Mouse (Mus musculus) central nervous system, embryonic 14 days (tissue): ENCODE results near the gene Gm10912. TPM values are rescaled to one million over a fixed set of nuclear protein-coding genes. Genes with fewer than 3 reads are reported as not detected.

Experiments
- polyA plus RNA-seq: library from polyadenylated mRNA; depleted of rRNA; stranded (reverse); fragments of >200 nt; gene quantifications from 2 replicates; pipeline ENCODE4 v1.2.3, GENCODE M21; 2012; rRNA removed

The Gm10912 gene
- polyA plus RNA-seq = 0.06 and 0.09 TPM in 2 replicates

DNA sequence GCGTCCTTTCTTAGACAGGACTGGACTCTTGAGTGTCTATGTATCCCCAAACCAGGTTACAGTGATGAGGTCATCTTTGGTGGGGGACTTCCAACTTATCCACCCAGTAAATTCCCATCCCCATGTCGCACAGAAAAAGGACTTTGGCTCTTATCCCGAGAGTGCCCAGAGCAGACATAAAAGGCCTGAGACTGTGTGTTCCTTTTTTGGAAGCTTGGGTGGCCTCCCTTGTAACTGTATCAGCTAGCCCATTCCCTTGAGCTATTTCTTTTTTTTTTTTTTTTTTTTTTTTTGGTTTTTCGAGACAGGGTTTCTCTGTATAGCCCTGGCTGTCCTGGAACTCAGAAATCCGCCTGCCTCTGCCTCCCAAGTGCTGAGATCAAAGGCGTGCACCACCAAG lies at the start of gene Gm10912:
Gene Gm10912, plus strand, starts transcription at position 301 of the 400 bp plus-strand sequence.

DNA sequence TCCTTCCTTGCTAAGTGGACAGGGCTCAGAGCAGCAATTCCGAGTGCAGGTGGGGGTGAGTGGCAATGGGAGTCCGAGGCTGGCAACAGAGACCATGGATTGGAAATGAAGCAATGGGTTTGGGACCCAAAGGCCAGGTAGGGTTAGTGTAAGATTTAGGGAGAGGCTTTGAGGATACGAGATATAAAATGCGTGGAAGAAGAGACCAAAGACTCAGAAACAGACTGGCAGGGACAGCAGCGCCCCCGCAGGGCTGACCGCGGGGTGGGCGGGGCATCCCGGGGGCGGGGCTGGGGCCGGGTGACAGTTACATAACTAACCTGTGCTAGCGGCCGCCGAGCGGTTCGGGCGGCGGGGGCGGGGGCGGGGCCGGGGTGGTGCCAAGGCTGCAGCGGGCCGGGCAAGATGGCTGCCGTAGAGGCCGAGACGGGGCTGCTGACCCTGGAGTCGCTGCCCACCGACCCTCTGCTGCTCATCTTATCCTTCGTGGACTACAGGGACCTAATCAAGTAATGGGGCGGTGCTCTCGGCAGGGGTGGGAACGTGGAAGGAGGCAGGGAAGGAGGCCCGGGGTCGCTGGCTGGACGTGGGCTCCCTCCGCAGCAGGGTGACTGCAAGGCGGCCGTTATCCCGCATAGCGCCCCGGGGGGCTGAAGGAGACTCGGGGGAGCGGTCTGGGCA lies 38.0 kb upstream of the Gm10912 start, which contains the start of gene Fbxo3:
Gene Fbxo3, plus strand, starts transcription at position 264 of the 681 bp plus-strand sequence.

DNA sequence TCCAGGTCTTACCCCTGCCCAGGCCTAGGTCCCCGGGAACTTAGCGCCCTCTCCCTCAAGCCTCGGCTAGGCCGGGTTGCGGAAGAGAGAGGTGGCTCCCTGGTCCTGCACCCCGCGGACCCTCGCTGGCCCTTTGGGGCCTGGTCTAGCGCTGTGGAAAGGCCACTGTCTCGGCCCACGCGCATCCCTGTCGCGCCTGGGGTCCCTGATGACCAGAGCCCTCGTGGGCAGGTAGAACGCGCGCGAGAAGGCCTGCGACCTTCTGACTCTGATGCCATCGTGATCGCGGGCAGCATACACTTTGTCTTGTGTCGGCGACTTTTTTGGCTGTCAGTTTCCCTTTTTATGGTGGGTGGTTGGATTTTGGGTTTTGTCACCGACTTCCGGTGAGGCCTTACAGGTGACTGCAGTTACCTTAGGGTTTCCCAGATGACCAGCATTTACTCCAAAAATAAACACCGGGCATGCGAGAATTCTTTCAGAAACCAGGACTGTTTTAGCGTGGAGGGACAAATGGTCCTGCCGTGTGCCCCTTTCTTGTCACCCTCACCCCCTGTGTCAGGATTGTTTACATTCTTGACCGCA lies 37.4 kb upstream of the Gm10912 start, which contains the start of gene 4931422A03Rik:
Gene 4931422A03Rik, minus strand, starts transcription at position 223 of the 585 bp plus-strand sequence.

DNA sequence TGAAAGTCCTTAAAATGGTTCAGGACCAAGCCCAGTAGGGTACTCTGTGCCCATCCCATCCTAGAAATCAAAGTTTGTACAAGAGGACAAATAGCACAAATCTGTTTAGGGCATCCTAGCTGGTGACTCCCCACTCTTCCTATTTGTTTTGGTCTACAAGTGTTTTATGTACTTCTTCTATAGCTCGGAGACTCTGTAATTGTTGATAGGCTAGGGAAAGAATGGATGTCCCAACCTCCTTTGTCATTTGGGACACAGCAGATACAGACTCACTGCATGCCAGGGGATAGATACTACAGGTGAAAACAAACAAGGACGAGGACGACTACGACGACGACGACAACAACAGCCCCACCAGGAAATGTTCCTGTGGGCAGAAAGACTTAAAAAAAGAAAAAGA lies 2.8 kb downstream of the Gm10912 start, which contains the start of gene Gm10799:
Gene Gm10799, minus strand, starts transcription at position 101 of the 400 bp plus-strand sequence.

DNA sequence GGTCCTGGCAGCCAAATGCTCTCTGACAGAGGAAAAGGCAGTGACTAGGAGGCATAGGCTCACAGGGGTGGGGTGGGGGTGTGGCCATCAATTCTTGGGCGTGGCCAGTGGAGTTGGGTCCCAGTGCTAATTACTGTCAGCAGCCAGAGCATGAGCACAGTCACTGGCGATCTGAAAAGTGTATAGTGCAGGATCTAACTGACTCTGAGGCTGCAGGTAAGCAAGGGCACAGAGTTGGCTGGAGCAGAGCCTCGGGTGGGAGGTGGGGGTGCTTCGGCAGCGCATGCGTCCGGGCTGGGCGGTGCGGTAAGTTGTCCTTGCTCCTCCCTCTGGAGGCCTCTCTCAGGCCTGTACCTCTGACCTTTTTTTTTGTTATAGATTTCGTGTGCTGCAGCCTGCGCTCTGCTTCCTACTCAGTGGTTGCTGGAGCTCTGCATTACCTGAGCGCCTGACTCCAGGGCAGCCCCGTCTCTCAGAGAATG lies 4.1 kb downstream of the Gm10912 start, which contains the start of gene Cd59b:
Gene Cd59b, plus strand, starts transcription at position 146 of the 482 bp plus-strand sequence.

DNA sequence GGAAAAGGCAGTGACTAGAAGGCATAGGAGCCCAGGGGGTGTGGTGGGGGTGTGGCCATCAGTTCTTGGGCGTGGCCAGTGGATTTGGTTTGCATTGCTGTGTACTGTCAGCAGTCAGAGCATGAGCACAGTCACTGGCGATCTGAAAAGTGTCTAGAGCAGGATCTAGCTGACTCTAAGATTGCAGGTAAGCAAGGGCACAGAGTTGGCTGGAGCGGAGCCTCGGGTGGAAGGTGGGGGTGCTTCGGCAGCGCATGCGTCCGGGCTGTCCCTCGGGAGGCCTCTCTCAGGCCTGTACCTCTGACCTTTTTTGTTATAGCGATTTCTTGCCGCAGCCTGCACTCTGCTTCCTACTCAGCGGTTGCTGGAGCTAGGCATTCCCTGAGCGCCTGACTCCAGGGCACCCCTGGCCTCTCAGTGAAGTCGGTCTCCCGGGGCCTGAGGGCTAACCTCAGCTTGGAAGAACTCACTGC lies 30.2 kb downstream of the Gm10912 start, which contains the start of gene Cd59a:
Gene Cd59a, plus strand, starts transcription at position 61 of the 473 bp plus-strand sequence.

Other genes starting within 250 kb of the Gm10912 start
- gene Lmo2, start 107.8 kb upstream of the Gm10912 start, polyA plus RNA-seq = 34.9 and 37.1 TPM in 2 replicates
- 42.1 and 42.6 TPM in 2 replicates for gene Fbxo3, start 38.1 kb upstream of the Gm10912 start, polyA plus RNA-seq
- 0.15 TPM in 1 of 2 replicates, not detected in the other for gene 4931422A03Rik, start 37.5 kb upstream of the Gm10912 start, polyA plus RNA-seq
- not detected in 2 replicates for gene Gm10799, start 2.7 kb downstream of the Gm10912 start, polyA plus RNA-seq
- 2.0 and 2.2 TPM in 2 replicates for gene Cd59b, start 4.0 kb downstream of the Gm10912 start, polyA plus RNA-seq
- 7.1 and 10.0 TPM in 2 replicates for gene Cd59a, start 30.0 kb downstream of the Gm10912 start, polyA plus RNA-seq
- gene A930018P22Rik, start 56.9 kb downstream of the Gm10912 start, polyA plus RNA-seq = not detected in 2 replicates